Mouse (Mus musculus) adrenal gland, postnatal 36 days (tissue): Measurements from ENCODE around the gene Retn. TPM values are rescaled to one million over a fixed set of nuclear protein-coding genes. Genes with fewer than 3 reads are reported as not detected.
A peak's percentile ranks its signal among the peaks of the same experiment; 100 is the strongest.

Experiments
- DNase-seq, 2 experiments: peaks; one replicate each; pipeline ENCODE4 v3.0.0; 2021; ENCODE audit warnings: mixed read lengths in 1 of 2
- total RNA-seq, 2 experiments: library from RNA; stranded (reverse); gene quantifications; 2 replicates each; pipeline ENCODE4 v1.2.3; 2021

The Retn gene
- total RNA-seq, 2 experiments from 2014 or later = 89.6 to 156 TPM

DNA sequence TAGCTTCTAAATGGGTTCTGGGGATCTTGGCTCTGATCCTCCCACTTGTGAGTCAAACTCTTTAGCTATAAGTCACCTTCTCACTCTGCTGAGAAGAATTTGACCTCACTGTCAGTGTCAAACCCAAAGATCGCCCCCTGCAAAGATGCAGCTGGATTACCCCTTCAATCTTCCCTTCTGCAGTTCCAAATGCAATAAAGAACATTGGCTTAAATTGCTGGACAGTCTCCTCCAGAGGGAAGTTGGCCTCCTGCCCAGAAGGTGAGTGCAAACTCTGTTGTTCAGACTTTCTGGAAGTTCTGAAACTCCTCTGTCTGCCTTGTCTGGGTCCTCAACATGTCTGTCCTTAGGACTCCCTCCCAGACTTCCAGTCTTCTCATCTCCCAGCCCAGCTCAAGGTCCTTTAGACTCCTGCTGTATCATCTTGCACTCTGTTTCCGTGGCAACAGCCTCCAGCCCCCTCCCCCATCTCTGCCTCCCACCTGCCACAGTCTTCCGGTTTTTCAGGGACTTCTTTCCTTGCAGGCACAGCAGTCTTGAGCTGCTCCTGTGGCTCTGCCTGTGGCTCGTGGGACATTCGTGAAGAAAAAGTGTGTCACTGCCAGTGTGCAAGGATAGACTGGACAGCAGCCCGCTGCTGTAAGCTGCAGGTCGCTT, 1.3 kb downstream of the Retn start:
- peak in 1 of 2 experiments; percentile 32 for DNase-seq

GRCm38 (mm10) chr8:3660889-3661288, 5.3 kb downstream of the Retn start:
- DNase-seq = no peak

DNA sequence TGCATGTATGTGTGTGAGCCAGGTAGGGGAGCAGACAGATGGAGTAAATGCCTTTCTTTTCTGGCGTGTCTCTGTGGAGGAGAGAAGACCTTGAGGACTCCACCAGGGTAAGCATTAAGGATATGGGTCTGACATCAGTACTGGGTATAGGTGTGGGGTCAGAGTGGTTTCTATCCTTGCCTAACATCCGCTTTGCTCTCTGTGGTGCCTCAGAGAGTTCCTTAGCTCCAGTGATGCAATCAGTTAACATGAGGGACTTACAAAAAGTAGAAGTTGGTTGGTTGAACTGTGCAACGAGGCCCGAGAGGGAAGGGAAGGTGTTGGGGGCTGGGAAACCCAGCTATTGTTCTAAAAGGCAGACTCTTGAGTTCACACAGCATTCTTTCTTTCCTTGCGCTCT, 8.8 kb downstream of the Retn start:
- no peak for DNase-seq

DNA sequence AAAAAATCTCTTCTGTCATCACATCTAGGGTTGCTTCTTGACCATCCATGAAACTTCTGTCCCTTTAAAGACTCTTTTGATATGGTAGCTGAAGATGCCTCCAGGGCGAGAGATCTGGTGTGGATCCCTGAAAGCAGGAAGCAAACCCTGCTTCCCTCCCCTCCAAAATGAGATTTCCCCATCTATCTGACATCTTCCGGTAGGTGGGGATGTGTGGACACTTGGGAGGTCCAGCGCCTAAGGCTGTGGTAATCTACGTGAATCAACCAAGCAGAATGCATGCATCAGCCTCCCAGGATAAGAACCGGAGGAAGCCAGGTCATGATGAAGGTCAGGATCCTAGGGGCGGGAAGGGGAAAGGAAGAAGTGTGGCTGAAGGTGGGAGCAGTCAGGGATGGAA, 9.9 kb downstream of the Retn start, which contains the start of gene Mcemp1:
Mcemp1 (plus strand) TSS at position 248 of the 400 bp plus-strand sequence.
- DNase-seq = no peak

DNA sequence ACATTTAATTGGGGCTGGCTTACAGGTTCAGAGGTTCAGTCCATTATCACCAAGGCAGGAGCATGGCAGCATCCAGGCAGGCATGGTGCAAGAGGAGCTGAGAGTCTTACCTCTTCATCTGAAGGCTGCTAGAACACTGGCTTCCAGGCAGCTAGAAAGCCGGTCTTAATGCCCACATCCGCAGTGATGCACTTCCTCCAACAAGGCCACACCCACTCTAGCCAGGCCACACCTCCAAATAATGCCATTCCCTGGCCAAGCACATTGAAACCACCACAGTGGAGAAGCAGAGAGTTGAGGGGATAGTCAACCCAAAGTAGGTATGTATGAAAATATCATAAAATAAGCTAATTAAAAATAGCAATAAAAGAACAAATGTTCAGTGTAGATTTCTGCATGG, 14.8 kb downstream of the Retn start:
- DNase-seq = no peak

DNA sequence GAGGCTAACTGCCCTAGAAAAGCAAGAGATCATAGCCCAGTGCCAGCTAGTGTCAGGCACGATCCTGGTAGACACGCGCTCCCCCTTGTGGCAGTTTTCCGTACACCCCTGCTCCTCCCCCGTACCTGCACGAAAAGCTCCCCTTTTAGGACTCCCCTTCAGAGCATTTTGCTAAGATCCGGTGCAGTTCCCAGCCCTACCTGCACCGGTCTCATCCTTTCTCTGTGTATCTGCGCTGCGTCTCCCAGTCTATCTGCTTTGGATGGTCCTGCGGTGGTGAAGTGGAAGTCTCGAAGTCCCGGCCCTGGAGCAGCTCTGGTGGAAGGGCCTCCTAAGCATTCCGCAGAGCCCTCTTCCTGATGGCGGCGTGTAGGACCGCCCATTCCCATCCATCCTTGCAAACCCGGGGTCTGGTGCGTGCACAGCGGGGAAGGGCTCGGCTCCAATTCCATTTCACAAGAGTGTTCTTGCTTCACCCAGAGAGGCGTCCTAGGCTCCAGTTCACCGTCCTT, 16.5 kb downstream of the Retn start, which contains the start of gene Fcor:
Fcor (minus strand) TSS at position 383 of the 512 bp plus-strand sequence.
- peak; percentile 86 to 90 for DNase-seq

GRCm38 (mm10) chr8:3674671-3675070, 19.1 kb downstream of the Retn start:
- no peak for DNase-seq

DNA sequence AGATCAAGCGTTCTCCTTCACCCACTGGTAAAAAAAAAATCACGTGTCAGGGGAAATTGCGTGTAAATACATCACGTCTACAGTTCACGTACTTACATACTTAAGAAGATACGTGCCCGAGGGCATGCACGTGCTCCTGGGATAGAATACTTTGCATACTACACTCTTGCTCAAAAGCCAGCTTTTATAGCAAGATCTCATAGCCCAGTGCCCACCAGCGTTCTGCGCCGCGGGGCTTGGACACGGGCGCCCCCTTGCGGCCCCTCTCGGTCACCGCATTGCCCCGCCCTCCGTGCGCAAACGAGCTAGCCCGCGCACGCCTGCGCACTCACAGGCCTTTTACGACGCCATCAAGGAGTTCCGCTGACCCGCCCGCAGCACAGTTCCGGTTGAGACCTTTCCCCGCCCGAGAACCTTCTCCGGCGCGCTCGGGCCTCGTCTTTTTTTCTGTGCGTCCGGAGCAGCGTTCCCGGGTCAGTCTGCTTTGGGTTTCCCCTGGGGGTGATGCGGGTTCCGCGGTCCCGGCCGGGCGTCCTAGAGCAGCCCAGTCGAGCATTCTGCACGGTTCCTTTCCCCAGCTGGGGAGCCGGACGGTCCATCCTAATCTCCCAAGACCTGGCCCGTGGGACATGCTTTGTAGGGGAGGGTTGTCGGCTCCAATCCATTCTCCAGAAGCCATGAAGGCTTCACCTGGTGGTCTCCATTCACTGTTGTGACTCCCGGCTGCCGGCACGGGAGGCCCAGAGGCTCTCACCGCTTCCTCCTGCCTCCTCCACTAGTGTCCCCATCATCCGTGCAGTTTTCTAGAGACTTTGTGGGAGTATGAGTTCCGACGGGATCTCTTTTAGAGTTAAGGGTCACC, 20.8 kb downstream of the Retn start, which contains the start of gene Trappc5:
Trappc5 (plus strand) TSS at position 169 of the 862 bp plus-strand sequence.
- peak; percentile 95 to 96 for DNase-seq

DNA sequence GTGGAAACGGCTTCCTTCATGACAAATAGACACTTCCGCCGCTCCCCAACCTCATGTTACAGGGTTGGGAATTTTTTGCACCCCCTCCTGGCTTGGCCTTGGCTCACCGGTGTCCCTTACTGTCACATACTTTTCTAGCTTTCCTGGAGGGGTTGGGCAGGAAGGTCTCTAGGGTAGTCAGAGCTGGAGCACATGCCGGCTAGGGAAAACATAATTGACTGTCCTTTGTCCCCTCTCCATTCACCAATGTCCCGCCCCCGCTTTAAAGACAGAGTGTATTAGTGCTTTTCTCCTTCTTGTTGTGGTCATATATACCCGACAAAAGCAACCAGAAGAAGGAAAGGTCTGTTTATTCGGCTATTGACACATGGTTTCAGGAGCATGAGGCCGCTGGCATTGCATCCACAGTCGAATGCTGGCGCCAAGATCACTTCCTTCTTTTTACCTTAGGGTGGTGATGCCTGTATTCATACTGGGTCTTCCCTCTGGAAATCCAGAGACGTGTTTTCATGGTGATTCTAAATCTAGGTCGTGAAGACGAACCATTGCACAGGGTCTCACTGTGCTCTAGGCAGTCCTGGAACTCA, 21.5 kb downstream of the Retn start:
- DNase-seq = peak; percentile 37 to 38

DNA sequence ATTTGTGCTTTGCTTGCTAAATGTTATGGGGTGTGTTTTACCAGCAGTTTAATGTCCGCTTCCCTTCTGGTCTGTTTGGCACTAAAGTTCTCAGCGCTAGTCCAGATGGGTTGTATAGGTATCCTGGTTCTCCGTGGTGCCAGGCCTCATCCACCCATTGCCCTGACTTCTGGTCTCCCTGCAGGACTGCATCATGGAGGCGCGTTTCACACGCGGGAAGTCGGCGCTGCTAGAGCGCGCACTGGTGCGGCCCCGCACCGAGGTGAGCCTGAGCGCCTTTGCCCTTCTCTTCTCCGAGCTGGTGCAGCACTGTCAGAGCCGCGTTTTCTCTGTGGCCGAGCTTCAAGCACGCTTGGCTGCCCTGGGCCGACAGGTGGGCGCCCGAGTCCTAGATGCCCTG, 23.3 kb downstream of the Retn start:
- no peak for DNase-seq

- no peak for DNase-seq
Measured at GRCm38 (mm10) chr8:3679236-3679635, 23.7 kb downstream of the Retn start.

GRCm38 (mm10) chr8:3679656-3680055, 24.1 kb downstream of the Retn start:
- no peak for DNase-seq

DNA sequence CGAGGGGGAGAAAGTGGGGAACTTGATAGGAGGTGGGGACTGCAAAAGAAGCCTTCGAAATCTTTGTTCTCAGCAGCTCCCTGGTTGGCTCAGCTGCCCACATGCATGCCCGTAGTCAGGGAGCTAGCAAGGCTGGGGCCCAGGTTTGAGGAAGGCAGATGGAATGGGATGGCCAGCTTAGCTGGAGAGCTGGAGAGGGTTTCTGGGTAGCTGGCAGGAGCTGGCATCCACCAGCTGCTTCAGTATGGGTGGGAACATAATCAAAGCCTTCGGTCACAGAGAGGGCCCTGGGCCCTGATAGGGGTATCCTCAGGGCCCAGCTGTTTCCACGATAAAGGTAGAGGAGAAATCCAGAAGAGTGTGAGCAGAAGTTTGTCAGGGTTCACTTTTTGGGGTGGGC, 26.9 kb downstream of the Retn start:
- DNase-seq = no peak

DNA sequence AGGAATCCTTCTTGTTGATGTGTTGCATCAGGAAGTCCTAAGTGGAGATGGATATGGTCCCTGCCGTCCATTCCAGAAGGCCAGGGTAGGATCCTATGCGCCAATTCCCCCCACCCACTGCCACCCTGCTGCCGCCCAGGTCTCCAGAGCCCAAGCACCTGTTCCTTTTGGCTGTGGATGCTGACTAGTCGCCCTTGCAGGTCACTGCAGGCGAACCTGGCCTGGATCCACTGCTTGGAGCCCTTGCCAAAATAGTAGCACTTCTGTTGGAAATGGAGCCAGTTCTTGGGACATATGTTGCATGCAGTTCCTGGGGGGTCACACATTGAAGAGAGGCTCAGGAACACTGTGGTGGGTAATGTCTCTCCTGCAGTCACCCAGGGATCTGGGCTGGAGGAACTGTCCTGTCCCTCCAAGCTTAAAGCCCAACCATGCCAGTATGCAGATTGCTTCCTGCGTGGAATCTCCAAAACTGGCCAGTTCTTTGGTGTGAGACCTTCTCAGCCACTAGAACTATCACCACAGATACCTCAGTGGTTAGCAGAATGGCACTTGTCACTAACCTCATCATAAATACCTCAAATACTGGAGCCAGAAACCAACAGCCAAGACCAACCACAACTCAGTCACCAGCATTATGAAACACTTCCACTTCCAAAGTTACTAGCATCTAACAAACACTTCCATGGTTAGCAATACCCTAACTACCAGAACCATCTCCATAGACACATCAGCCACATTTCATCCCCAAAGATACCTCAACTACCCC, 28.0 kb downstream of the Retn start:
- DNase-seq = peak in 1 of 2 experiments; percentile 21

- no peak for DNase-seq
Measured at GRCm38 (mm10) chr8:3684530-3684929, 29.0 kb downstream of the Retn start.

DNA sequence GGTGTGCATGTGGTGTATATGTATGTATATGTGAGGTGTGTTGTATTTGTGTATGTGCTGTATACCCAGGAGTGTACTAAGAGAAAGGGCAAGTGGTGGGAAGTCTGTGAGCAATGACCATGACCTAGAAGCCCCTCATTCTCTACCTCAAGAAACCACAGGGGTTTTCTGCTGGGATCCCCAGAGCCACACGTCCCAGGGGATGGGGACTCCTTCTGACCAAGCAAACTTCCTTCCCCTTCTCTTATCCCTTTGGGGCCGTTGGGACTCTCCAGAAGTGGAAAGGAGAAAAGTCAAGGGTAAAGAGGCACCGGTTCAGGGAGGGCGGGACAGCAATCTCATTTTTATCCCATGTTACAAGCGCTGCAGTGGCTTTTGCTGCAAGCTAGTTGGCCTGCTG, 29.9 kb downstream of the Retn start:
- no peak for DNase-seq

DNA sequence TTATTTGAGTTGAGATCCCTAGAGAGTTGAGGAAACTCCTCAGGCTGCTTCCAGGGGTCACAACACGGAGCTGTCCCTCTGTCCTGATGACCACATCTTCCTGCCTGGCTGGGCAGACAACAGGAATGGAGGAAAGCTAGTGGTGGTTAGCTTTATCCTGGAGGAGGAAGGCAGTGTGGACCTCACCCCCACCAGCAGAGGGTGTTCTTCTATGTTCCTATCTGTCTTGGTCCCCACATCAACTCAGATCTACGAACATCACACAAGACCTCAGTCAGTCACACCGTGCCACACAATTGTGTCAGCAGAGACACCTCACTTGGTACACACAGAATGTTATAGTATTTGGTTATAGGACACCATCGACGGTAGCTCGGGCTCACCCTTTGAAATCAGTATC, 32.0 kb downstream of the Retn start:
- no peak for DNase-seq

DNA sequence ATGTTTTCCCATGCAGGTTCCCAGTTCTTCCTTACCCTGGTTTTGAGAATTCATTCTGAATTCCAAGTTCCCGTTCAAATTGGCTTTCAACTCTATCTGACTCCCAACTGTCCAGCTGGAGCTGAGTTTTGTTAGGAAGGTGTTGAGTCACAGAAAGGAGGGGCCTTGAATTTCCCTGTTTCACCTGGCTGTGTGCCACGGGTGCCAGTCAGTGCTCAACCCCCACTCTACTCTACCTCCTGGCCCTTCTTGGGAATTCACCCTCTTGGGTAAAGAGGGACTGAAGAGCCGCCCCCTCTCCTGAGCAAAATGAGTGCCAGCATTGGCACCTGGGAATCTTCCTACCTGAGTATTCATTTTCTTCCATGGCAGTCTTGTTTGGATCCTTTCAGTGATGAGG, 35.2 kb downstream of the Retn start:
- DNase-seq = no peak

- no peak for DNase-seq
Measured at GRCm38 (mm10) chr8:3694121-3694520, 38.6 kb downstream of the Retn start, which contains the start of gene Fcer2a. Fcer2a (minus strand) TSS chr8:3694175.

DNA sequence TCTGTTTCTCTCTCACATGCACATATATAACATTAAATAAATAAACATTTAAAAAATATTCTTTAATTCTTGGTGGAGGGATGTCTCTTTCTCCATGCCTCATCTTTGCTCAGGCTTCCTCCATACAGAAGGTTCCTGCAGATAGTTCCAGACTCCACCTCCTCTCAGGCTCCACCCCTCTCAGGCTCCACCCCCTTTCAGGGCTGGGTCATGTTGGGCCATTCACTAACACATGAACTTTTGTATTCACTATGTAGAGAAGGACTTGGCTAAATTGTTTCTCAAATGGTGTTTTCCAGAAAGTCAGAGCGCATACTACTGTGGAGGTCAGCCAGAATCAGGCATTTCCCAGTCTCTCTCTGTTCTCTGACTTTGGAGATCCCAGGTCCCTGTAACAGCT, 45.9 kb downstream of the Retn start:
- DNase-seq = no peak

GRCm38 (mm10) chr8:3705711-3706110, 50.1 kb downstream of the Retn start:
- peak; percentile 12 to 37 for DNase-seq

DNA sequence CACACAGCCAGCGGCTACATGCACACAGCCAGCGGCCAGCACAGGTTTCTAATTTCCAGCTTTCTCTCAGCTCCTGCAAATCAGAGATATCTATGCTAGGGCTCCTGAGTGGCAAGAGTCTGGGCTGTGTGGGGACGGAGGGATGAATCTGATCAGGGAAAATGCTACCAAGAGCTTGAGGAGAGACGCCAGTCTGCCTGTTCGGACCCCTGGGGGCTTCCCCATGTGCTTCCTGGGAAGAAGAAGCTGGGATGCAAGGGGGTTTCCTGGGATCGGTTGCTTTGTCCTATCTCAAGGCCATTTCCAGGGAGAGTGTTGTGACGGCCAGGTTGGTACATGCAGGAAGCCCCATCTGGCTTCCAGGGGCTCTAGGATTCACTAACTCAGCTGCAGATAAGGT, 52.0 kb downstream of the Retn start:
- no peak for DNase-seq
